Mouse (Mus musculus) c-Kit-positive CD71-positive TER-119-positive erythroid progenitor cells, embryonic 14.5 days (primary cell): ENCODE data around the gene Thap8.
A peak's percentile ranks its signal among the peaks of the same experiment; 100 is the strongest.
"Not testable (repeated sequence)": the region's sequence is repeated elsewhere in the genome, so short reads cannot be mapped to it uniquely, and the experiment has no call there.

Experiments
- DNase-seq: peaks from one replicate; pipeline ENCODE4 v3.0.0-alpha.2; 2013; ENCODE audit warnings: low spot score

Thap8 gene

GRCm38 (mm10) chr7:30279951-30280669 is at the start of gene Thap8, which contains the start of gene Wdr62:
Gene Thap8 (plus strand): TSS chr7:30280094.
Gene Wdr62 (minus strand): TSS chr7:30280419.
- peak; percentile 93 for DNase-seq

DNA sequence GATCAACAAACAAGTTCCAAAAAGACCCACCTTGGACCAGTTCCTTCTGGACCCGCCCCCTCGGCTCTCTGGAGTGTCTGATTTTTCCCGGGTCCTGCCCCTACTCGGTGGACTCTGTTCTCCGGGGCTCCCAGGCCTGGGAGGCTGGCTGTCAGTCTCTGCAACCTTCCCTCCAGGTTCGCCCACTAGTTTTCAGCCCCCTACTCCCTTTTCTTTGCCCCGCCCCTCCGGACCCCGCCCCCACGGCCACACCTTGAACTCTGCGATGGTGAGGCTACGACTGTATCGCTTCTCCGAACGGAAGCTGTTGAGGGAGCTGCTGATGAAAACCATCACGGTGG is 48.6 kb upstream of the Thap8 start:
- peak; percentile 18 for DNase-seq

DNA sequence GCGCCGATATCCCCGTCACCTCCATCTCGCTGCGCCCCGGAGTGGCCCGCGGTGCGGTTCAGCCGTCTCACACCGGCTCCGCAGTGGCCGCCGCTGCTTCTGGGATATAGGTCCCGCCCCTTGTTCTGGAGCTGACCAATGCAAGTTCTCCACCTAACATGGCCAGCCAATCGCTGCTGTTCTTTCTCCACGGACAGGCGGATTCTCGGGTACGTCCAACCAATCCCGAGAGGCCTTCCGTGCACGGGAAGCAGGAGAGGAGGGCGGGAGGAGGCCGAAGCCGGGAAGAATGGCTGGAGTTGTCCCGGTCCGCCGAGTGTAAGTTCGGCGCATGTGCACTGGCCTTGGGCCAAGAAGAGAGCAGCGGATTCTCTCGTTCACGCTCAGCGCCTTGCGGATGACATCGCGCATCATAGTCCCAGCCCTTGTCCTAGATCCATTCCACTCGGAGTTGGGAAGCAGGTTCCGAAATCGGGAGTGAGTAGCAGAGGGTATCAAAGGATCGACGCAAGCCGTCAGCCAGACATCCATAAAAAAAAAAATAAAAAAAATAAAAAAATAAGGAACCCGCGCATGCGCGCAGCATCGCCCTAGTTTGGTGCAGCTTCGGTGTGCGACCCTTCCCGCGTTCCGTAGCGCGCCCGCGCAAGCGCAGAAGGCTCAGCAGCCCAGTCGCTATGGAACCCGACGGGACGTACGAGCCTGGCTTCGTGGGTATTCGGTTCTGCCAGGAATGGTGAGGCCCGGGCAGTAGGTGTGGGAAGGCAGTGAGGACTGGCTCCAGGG is 48.0 kb upstream of the Thap8 start, which contains the start of the genes Polr2i and Tbcb:
Gene Polr2i (plus strand): TSS at position 280 of the 786 bp plus-strand sequence.
Gene Tbcb (minus strand): TSS at position 604 of the 786 bp plus-strand sequence.
- peak; percentile 97 for DNase-seq

GRCm38 (mm10) chr7:30232631-30233148 is 47.2 kb upstream of the Thap8 start:
- peak; percentile 63 for DNase-seq

DNA sequence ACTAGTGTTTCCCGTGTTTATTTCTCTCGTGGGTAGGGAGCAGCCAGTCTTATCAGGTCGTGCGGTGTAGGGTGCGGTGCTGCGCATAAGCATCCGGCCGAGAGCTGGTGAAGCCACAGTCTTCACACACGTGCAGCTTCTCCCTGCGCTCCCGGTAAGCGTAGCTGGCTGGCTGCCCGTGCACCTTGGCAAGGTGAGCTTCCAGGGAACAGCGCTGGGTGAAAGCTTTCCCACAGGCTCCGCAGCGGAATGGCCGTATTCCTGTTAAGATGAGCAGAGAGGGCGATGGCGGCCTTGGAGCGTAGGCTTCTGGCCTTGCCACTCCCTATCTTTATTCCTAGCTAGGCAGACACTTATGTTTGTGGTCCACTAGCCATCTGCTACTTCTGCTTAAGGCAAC is 46.5 kb upstream of the Thap8 start:
- no peak for DNase-seq

GRCm38 (mm10) chr7:30234276-30234858 is 45.5 kb upstream of the Thap8 start:
- DNase-seq = no peak

DNA sequence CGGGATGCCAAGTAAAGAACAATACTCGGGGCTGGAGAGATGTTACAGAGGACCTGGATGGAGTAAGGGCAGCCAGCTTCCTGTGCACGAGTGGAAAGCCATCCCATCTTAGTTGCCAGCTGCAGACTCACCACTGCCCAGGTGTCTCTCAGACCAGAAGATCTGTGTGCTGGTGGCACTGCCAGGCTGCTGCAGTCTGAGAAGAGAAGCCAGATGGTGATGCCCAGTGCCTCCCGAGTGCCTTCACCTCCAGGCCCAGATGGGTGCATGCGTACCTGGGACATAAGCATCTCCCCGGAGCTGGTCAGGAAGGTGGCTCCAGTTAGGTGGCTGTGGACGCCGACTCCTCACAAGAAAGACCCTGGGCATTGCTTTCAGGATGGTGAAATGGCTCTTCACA is 44.8 kb upstream of the Thap8 start:
- no peak for DNase-seq

DNA sequence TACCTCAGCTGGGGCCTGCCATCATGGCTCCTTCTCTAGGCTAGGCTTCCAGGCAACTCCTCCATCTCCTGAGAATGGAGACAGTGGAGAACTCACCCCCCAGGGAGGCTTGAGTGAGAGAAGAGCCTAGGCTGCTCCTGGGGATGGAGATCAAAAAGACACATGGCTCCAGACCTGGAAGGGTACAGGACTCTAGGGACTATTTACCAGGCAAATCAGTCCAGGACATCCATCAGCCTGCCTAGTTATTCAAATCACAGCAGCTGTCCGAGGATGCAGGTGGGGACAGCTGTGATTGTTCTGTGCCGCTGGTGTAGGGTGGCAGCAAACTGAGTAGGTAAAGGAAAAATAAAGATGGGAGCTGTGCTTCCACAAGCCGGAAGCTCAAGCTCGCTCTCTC is 44.3 kb upstream of the Thap8 start, which contains the start of gene Ovol3:
Gene Ovol3 (minus strand): TSS at position 101 of the 400 bp plus-strand sequence.
- DNase-seq = no peak

DNA sequence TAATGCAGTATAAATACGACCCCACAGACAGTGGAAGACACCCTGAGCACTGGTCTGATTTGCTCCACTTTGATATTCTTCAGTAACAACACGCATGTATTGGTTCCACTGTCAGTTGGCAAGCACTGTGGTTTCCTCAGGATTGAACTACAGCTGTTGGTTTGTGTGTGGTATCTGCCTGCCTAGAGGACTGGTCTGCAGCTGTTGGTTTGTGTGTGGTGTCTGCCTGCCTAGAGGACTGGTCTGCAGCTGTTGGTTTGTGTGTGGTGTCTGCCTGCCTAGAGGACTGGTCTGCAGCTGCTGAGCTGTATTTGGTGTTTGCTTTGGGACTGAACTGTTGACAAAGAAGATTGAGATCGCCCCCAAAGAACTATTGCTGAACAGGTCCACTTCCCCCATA is 42.5 kb upstream of the Thap8 start:
- DNase-seq = not testable (repeated sequence)

GRCm38 (mm10) chr7:30251956-30252954 is 27.6 kb upstream of the Thap8 start:
- DNase-seq = no peak

GRCm38 (mm10) chr7:30265041-30265440 is 14.9 kb upstream of the Thap8 start:
- no peak for DNase-seq

GRCm38 (mm10) chr7:30265531-30265930 is 14.4 kb upstream of the Thap8 start:
- no peak for DNase-seq

GRCm38 (mm10) chr7:30265935-30266334 is 14.0 kb upstream of the Thap8 start:
- no peak for DNase-seq

GRCm38 (mm10) chr7:30266780-30267179 is 13.1 kb upstream of the Thap8 start:
- DNase-seq = no peak

DNA sequence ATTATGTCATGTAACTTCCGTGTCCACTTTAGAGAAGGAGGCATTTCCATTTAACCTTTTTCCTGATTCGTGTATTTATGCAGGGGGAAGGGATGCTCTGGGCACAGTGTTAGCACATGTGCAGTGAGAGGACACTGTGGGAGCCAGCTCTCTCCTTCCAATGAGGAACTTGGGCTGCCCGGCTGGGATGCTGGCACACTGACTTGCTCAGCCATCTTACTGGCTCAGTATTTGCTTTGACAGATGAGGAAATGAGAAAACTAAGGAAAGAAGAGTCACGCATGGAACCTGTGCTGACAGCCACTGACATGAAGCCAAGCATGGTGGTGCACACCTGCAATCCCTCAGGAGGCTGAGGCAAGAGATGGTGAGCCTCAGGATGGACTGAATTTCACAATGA is 10.3 kb upstream of the Thap8 start:
- DNase-seq = no peak

GRCm38 (mm10) chr7:30274383-30274782 is 5.5 kb upstream of the Thap8 start:
- no peak for DNase-seq

DNA sequence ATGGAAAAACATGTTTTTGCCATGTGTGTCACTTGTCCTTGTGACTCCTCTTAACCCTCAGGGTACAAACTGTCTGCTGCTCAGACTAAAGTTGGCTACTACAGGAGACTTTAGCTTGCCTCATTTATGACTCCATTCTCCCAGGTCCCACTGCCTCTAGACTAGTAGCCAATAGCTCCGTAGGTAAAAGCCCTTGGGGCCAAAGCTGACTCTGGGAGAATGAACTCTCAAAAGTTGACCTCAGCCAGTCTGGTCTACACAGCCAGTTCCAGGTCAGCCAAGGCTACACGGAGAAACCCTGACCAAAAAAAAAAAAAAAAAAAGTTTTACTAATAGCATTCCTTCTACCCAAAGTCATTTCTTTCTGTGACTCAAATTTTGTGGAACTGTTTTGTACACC is 983 bp upstream of the Thap8 start:
- DNase-seq = no peak

DNA sequence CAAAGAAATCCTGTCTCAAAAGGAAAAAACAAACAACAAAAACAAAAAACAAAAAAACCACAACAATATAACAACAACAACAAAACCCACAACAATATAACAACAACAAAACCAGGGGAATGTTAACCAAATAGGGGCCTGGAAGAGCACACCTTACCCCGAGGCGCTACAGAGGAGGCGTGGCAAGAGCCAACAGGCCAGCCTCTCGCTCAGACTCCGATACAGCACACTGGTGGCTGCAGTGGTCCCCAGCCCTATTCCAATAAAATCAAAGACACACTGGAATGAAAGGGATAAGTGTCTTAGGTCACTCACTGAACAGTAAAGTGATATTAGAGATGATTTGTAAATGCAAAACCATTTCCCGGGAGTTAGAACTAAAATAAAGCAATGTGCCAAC is 358 bp upstream of the Thap8 start:
- no peak for DNase-seq

- DNase-seq = peak; percentile 79
Measured at GRCm38 (mm10) chr7:30280670-30281138, 810 bp downstream of the Thap8 start.

- no peak for DNase-seq
Measured at GRCm38 (mm10) chr7:30281522-30281921, 1.6 kb downstream of the Thap8 start.

DNA sequence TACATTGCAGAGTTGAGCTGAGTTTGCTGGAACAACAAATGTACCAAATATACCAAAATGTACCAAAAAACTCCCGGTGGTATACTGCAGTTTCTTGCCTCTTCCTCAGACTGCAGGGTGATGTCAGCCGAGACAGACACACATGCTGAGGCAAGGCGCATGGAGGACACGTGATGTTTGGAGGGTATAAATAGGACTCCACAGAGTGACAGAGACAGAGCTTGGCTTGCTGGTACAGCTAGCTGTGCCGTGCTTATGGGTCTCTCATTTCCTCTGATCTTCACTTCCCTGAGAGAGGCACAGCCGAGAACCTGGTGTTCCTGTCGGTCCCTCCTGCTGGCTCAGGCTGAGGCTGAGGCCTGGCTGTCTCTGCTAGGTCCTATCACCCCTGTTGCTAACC is 2.8 kb downstream of the Thap8 start:
- DNase-seq = no peak
